Mouse (Mus musculus) olfactory bulb, adult 2 months (tissue): Measurements from ENCODE around the gene Ubr2. TPM values are rescaled to one million over a fixed set of nuclear protein-coding genes. Genes with fewer than 3 reads are reported as not detected.
A peak's percentile ranks its signal among the peaks of the same experiment; 100 is the strongest.

Experiments
- H3K27ac ChIP-seq: fragments of 200-500 bp; 2 replicates; pipeline ENCODE4 v1.5.1; 2012; ENCODE audit warnings: low read depth, low read length; ENCODE audit not compliant: insufficient read depth
- H3K4me1 ChIP-seq: fragments of 200-500 bp; 2 replicates; pipeline ENCODE4 v1.6.1; 2012; ENCODE audit warnings: low read length; ENCODE audit not compliant: control insufficient read depth, insufficient read depth
- H3K4me3 ChIP-seq: fragments of 200-500 bp; 2 replicates; pipeline ENCODE4 v1.5.1; 2012; ENCODE audit warnings: mild to moderate bottlenecking, low read depth, low read length, moderate library complexity; ENCODE audit not compliant: insufficient read depth
- CTCF ChIP-seq: fragments of 200-500 bp; IDR thresholded peaks from 2 replicates; pipeline ENCODE4 v1.5.1; 2012; ENCODE audit warnings: low read depth, mild to moderate bottlenecking, low read length, moderate library complexity; ENCODE audit not compliant: insufficient read depth
- POLR2A ChIP-seq: fragments of 200-500 bp; IDR thresholded peaks from 2 replicates; pipeline ENCODE4 v1.6.1; 2012; ENCODE audit warnings: mild to moderate bottlenecking, low read depth, low read length, moderate library complexity; ENCODE audit not compliant: insufficient read depth
- WGBS: fragments of 180-500 bp; shearing (Covaris S2); methylation state at CpG from one replicate; pipeline ENCODE4 v1.1.7; 2018; 5-methylcytosine and 5-hydroxymethylcytosine counted together
- polyA plus RNA-seq: library from polyadenylated mRNA; stranded (reverse); fragments of >200 nt; gene quantifications from 2 replicates; pipeline ENCODE4 v1.2.4, GENCODE M21; 2012; ENCODE audit warnings: low replicate concordance; ENCODE audit not compliant: missing spikeins, insufficient read depth, insufficient read length

Ubr2 gene
- polyA plus RNA-seq, 1 experiment, result not detected

DNA sequence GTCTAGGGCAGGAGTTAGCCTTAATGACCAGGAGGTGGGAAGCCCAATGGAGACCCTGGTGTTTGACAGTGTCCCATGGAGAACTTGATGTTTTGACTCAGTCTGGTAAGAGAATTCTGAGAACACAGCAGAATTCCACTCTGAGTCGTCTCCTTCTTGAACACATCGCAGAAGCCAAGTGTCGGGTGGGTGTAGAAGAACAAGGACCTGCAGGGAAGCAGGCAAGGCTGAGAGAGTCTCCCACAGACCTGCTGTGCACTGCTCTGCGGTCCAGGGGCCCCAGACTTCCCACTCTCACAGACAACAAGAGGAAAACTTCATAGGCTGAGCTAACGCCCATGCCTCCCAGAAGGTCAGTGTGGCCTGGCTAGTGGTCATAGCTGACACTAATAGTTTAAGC is 82.6 kb downstream of the Ubr2 start:
- H3K4me1 ChIP-seq, result peaks cover 8% of the 10 kb centered on the region
- TF ChIP-seq POLR2A (no peak), CTCF (no peak)
- no peak overlapping the region for H3K4me3 ChIP-seq
- no peak overlapping the region for H3K27ac ChIP-seq
- WGBS, result 89% methylated on average over 5 of the region's 5 CpGs

DNA sequence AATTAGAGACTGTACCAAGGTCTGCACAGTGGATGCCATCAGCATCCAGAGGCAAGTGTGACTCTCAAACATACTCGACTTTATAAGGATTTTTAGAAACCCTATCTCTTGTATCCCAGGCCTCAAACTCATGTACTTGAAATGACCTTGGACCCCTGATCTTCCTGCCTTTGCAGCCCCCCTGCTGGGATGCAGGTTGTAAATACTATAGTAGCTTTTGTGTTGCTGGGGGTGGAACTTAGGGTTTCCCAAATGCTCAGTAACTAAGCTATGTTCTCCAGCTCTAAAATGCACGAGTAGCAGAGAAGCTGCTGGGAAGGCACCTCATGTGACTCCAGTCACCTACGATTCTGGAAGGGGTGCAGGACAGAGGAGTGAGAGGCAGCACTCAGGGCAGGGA is 83.4 kb downstream of the Ubr2 start:
- H3K4me3 ChIP-seq, result no peak overlapping the region
- TF ChIP-seq CTCF (no peak), POLR2A (no peak)
- peaks cover 5% of the 10 kb centered on the region for H3K4me1 ChIP-seq
- WGBS, result 59% methylated on average over 3 of the region's 3 CpGs
- H3K27ac ChIP-seq, result no peak overlapping the region

DNA sequence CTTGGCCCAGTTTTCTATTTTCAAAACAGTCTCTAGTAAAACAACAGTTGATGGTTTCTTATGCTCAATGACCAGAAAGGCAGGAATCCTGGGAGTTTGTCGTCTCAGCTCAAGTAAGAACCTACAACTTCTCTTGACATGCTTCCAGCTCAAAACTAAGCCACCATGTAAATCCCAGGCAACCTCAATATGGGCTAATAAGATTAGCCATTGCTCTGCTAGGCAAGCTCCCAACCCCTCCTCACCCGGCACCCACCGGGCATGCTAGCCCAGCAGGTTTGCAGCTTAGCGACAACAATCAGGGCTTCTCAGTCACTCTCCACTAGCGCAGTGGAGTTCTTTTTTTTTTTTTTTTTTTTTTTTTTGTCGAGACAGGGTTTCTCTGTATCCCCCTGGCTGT is 84.2 kb downstream of the Ubr2 start:
- Histone ChIP-seq H3K27ac (no peak overlapping the region), H3K4me3 (no peak overlapping the region), H3K4me1 (no peaks in the 10 kb centered on the region)
- TF ChIP-seq CTCF (no peak), POLR2A (no peak)
- WGBS, result 51% methylated on average over 6 of the region's 6 CpGs

DNA sequence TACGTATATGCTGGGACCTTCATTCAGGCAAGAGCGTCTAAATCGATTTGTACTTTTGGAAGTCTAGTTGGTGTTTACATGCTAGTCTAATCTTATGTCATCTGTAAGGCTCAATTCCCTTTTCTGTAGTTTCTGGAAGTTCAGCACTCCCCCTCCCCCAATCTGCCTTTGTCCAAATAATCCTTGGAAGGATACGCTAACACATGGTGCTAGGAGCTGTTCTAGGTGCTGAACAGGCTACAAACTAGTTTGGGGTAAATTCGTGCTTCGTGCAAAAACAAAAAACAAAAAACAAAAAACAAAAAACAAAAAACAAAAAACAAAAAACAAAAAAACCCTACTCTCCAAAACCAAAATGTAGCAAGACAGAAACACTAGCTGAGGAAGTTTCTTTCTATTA is 89.5 kb downstream of the Ubr2 start:
- H3K27ac ChIP-seq, result no peak overlapping the region
- no peak overlapping the region for H3K4me3 ChIP-seq
- TF ChIP-seq CTCF (no peak), POLR2A (no peak)
- 63% methylated on average over 6 of the region's 6 CpGs for WGBS
- no peaks in the 10 kb centered on the region for H3K4me1 ChIP-seq

DNA sequence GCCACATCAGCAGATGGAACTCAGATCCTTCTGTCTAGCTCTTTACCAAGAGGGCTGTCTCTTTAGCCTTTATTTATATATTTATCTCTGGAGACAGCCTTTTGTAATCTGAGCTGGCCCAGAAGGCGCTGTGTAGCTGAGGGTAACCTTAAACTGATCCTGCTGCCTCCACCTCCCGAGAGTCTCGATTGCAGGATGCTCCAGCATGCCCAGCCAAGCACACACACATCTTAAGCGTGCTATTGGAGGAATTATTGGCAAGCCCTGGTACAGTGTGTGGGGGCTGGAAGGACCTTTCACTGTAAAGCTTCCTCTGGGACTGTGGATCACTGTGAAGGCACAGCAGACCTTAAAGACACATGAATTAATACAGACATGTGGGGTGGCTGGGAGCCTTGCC is 91.4 kb downstream of the Ubr2 start:
- TF ChIP-seq POLR2A, result no peak
- TF ChIP-seq CTCF, result no peak
- H3K4me3 ChIP-seq, result no peak overlapping the region
- 50% methylated on average over 4 of the region's 4 CpGs for WGBS
- H3K4me1 ChIP-seq, result no peaks in the 10 kb centered on the region
- H3K27ac ChIP-seq, result no peak overlapping the region

DNA sequence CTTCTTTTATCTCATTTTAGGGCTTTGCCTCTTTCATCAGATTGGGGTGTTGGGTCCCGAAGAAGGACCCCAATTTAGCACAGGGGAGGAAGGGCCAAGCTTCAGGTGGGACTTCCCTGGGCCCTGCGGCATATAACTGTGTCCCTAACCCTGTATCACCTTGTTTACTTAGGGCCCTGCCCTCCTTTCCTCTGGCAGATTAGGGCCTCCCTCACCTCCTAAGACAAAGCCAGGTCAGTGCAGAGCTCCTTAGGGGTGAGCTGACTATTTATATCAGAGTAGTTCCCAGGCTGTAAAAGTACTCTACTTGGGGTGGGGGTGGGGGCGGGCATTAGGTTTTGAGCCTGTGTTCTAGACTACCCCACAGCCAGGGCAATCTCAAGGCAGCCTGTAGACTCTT is 95.2 kb downstream of the Ubr2 start:
- H3K4me1 ChIP-seq, result no peaks in the 10 kb centered on the region
- 78% methylated on average over 3 of the region's 3 CpGs for WGBS
- H3K4me3 ChIP-seq, result no peak overlapping the region
- no peak overlapping the region for H3K27ac ChIP-seq
- TF ChIP-seq CTCF (no peak), POLR2A (no peak)

DNA sequence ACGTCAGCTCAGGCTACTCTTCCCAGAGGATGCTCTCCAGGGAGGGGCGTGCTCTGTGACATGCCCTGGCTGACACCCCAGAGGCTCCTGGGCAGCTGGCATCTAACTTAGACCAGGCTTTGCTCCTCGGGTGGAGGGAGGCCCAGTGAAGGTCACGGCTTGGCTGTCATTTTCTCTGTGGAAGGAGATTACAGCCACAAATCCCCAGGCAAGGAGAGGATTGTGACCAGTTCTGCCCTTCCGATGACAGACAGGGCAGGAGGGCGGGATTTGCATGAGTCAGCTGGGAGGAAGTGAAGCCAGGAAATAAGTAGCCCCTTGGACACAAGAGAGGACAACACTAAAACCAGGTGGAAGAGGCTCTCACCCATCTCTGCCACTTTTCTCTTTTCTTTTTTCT is 98.0 kb downstream of the Ubr2 start:
- H3K27ac ChIP-seq, result no peak overlapping the region

DNA sequence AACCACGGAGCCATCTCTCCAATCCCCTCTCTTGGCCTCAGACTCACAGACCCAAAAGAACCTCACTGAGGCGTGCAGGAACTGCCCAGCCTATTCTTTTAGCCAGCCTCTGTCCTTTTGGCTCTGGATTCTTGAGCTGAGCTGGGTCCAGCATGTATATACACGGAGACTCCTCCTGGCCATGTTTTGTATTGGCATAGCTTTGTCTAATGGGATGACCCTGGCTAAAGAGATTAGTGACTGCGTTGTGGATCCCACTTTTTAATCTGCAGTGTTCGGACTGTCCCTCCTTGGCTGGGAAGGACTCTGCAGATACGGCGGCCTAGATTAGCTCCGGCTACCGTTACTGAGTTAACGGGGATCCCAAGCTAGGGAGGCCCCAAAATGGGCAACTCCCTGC is 100.2 kb downstream of the Ubr2 start, which contains the start of gene Prph2:
Prph2 (plus strand) TSS at position 274 of the 400 bp plus-strand sequence.
- Histone ChIP-seq H3K27ac (no peak within 1 kb of the TSS), H3K4me3 (no peak within 1 kb of the TSS), H3K4me1 (no peaks in the 10 kb centered on the region)
- TF ChIP-seq POLR2A, result no peak
- no peak for TF ChIP-seq CTCF
- WGBS, result 88% methylated on average over 10 of the region's 10 CpGs

More for the DNA sequence above, 98.0 kb downstream of the Ubr2 start:
- H3K4me3 ChIP-seq, result no peak overlapping the region
- TF ChIP-seq CTCF (no peak), POLR2A (no peak)
- no peaks in the 10 kb centered on the region for H3K4me1 ChIP-seq
- 51% methylated on average over 6 of the region's 6 CpGs for WGBS

DNA sequence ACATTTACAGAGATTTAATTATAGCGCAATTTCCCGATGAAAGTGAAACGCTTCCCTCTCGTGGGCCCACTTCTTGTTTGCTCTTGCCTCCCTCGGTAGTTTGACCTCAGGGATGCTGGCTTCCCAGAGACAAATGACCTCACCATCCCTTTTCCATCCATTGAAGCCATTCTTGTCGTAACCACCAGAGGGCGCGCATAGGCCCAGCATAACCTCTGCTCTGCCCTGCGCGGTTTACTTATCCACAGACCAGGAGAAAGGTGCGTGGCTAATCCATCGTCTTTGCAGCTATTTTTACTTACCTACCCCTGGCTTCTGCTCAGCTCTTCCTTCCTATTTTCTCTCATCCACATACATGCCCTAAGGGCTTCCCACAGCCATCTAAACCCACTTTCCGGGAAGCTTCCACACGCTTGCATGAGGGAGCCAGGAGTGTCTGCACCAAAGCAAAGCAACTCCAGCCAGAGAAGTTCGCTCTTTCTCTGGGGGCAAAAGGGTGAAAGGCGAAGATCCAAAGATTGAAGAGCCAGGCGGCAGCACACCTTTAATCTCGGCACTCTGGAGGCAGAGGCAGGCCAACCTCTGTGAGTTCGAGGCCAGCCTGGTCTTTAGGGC is 106.4 kb downstream of the Ubr2 start:
- WGBS, result 20% methylated on average over 19 of the region's 19 CpGs
- peak; percentile 69 for TF ChIP-seq CTCF
- no peak for TF ChIP-seq POLR2A
- Histone ChIP-seq H3K27ac (no peak overlapping the region), H3K4me3 (no peak overlapping the region), H3K4me1 (no peaks in the 10 kb centered on the region)

DNA sequence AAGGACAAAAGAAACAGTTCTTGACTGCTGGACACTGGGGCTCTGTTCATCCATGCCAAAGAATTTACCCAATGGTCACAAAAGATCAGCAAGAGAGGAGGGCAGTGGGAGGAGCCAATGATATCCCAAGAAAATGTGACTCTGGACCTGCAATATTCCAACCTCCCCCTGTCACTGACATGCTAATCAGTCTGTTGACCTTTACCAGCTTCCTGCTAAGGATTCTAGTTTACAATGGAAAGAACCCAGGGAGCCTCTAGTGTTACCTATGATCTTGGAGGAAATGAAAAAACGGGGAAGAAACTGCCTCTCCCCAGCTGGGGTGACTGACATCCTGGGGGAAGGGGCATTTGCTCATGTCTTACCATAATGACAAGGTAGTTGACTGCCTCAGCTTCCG is 109.4 kb downstream of the Ubr2 start:
- H3K4me1 ChIP-seq, result no peaks in the 10 kb centered on the region
- TF ChIP-seq CTCF, result no peak
- TF ChIP-seq POLR2A, result no peak
- WGBS, result 68% methylated on average over 2 of the region's 2 CpGs
- H3K27ac ChIP-seq, result no peak overlapping the region
- no peak overlapping the region for H3K4me3 ChIP-seq
